Mouse (Mus musculus) spleen, adult 2 months (tissue): Measurements from ENCODE around the gene Krt19.

Experiments
- CTCF ChIP-seq: fragments of 200-500 bp; IDR thresholded peaks from 2 replicates; pipeline ENCODE4 v1.5.1; 2011; ENCODE audit warnings: mild to moderate bottlenecking, inconsistent platforms; ENCODE audit not compliant: insufficient read depth, insufficient read length, insufficient replicate concordance; ENCODE audit errors: extremely low read depth
- POLR2A ChIP-seq: fragments of 200-500 bp; IDR thresholded peaks from 2 replicates; pipeline ENCODE4 v1.6.1; 2011; ENCODE audit warnings: low read depth, low read length, inconsistent platforms

GRCm38 (mm10) chr11:100168765-100169762 lies 20.6 kb upstream of the Krt19 start:
- peak; percentile 71; the same call in 1 of the 2 replicates for TF ChIP-seq CTCF
- no peak for TF ChIP-seq POLR2A
